Mouse (Mus musculus) liver, postnatal 0 days (tissue): ENCODE measurements around the gene Cdk17.

Source experiments
- CTCF ChIP-seq: sonication (generic); IDR thresholded peaks from 2 replicates; pipeline ENCODE4 v1.5.1; 2016; ENCODE audit warnings: antibody characterized with exemption, low read depth
- EP300 ChIP-seq: IDR thresholded peaks from 2 replicates; pipeline ENCODE4 v1.6.1; 2016; ENCODE audit warnings: antibody characterized with exemption, low read depth, mild to moderate bottlenecking

GRCm38 (mm10) chr10:93162276-93162971 lies 1.7 kb downstream of the Cdk17 start:
- no peak for TF ChIP-seq CTCF
- no peak for TF ChIP-seq EP300
